Mouse (Mus musculus) cerebellum, adult 2 months (tissue): ENCODE data around the gene Gpx8. TPM values are rescaled to one million over a fixed set of nuclear protein-coding genes. Genes with fewer than 3 reads are reported as not detected.

ENCODE experiments used
- DNase-seq, 2 experiments: peaks; one replicate each; pipeline ENCODE4 v3.0.0; 2021
- H3K27ac ChIP-seq: fragments of 200-500 bp; 2 replicates; pipeline ENCODE4 v1.5.1; 2012; ENCODE audit warnings: low read length, control low read depth, inconsistent platforms; ENCODE audit not compliant: insufficient read depth
- H3K27me3 ChIP-seq: fragments of 200-500 bp; 2 replicates; pipeline ENCODE4 v1.6.1; 2012; ENCODE audit warnings: inconsistent platforms, mild to moderate bottlenecking, low read length, moderate library complexity; ENCODE audit not compliant: control insufficient read depth, insufficient read depth
- H3K4me1 ChIP-seq: fragments of 200-500 bp; 2 replicates; pipeline ENCODE4 v1.6.1; 2011; ENCODE audit warnings: low read length; ENCODE audit not compliant: control insufficient read depth, insufficient read depth
- H3K4me3 ChIP-seq: fragments of 200-500 bp; replicated peaks from 2 replicates; pipeline ENCODE3; 2011; ENCODE audit warnings: mild to moderate bottlenecking, low read depth, low read length, control low read depth; ENCODE audit not compliant: insufficient read depth
- CTCF ChIP-seq: fragments of 200-500 bp; IDR thresholded peaks from 2 replicates; pipeline ENCODE4 v1.5.1; 2011; ENCODE audit warnings: low read depth, mild to moderate bottlenecking, control low read depth, low read length, moderate library complexity, borderline replicate concordance; ENCODE audit not compliant: insufficient read depth
- POLR2A ChIP-seq: fragments of 200-500 bp; IDR thresholded peaks from 2 replicates; pipeline ENCODE4 v1.6.1; 2011; ENCODE audit warnings: low read length, control low read depth, borderline replicate concordance; ENCODE audit not compliant: insufficient read depth
- WGBS: fragments of 180-500 bp; shearing (Covaris S2); methylation state at CpG from one replicate; pipeline ENCODE4 v1.1.7; 2018; 5-methylcytosine and 5-hydroxymethylcytosine counted together
- polyA plus RNA-seq: library from polyadenylated mRNA; depleted of rRNA; stranded (reverse); fragments of >200 nt; gene quantifications from 2 replicates; pipeline ENCODE4 v1.2.3, GENCODE M21; 2012; rRNA removed

The Gpx8 gene
- 7.8 and 9.5 TPM in 2 replicates for polyA plus RNA-seq

DNA sequence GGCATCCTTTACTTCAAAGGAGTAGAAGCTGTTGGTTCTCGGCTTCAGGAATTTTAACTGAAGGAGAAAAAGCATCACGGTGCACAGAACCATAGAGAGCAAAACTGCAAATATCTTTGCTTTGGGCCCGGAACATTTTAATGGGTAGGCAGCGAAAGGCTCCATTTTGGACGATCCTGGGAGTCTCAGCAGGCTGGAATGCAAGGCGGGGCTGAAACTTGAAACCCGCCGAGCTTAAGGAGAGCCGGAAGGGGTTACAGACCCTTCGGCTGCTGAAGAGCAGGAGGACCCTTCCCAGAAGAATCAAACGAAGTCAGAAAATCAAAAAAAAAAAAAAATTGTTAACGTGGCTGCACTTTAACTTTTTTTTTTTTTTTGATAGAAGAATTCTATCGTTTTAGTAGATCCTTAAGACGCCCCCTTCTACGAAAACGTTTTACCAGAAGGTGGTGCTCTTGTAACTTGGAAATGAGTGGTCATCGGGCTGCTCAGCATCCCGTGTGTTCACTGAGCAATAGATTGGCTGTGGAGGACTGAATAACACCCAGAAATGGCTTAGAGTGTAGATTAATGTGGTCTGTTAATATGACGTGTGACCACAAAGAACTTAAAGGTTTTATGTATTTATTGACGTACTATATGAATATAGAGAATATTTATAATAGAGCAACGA is at the start of gene Gpx8:
Gene Gpx8 (minus strand): TSS at position 200 of the 673 bp plus-strand sequence.
- H3K27ac ChIP-seq: no peak within 1 kb of the TSS
- H3K4me3 ChIP-seq: peak within 1 kb of the TSS; percentile 55
- TF ChIP-seq CTCF (no peak), POLR2A (no peak)
- DNase-seq: peak in 1 of 2 experiments; percentile 28
- no peaks in the 10 kb centered on the region for H3K27me3 ChIP-seq
- no peaks in the 10 kb centered on the region for H3K4me1 ChIP-seq
- WGBS: 3% methylated on average over 21 of the region's 21 CpGs

DNA sequence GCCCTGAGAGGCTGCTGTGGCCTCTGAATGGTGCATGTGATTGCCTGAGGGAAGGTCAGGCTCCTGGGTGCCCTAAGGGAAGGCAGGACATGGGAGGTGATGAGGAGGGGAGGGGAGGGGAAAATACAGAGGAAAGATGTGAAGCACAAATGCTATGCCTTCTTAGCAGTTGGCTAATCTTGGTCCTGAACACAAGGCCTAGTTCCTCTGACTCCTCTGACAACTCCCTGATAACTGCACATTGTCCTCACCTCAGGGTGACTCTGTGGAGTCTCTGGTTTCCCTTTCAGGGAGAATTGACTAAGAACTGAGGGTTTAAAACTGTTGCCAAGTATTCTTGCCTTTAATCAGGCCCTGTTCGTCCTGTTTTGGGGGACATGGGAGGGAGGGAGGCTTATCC is 48.4 kb upstream of the Gpx8 start:
- 81% methylated on average over 1 of the region's 1 CpGs for WGBS
- no peak for DNase-seq
- Histone ChIP-seq H3K27ac (no peak overlapping the region), H3K4me3 (no peak overlapping the region), H3K27me3 (no peaks in the 10 kb centered on the region), H3K4me1 (no peaks in the 10 kb centered on the region)
- TF ChIP-seq POLR2A (no peak), CTCF (no peak)

DNA sequence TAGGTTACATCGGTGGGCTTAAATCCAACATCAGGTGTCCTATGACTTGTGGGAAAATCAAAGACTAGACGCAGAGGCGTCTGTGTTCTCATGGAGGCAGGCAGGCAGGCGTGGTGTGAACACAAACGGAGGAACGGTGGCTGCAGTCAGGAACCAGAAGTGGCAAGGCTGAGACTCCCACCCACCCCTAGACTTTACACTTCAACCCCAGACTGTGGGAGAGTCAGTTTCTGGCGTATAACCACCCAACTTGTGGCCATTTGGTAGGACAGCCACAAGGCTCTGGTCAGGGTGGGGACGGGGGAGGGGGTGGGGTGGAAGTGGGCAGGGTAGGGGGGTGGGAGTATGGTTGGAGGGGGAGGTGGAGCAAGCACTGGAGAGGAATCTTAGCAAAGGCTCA is 44.3 kb upstream of the Gpx8 start:
- H3K4me1 ChIP-seq: no peaks in the 10 kb centered on the region
- no peaks in the 10 kb centered on the region for H3K27me3 ChIP-seq
- DNase-seq: no peak
- TF ChIP-seq POLR2A (no peak), CTCF (no peak)
- WGBS: 91% methylated on average over 8 of the region's 8 CpGs
- no peak overlapping the region for H3K4me3 ChIP-seq
- no peak overlapping the region for H3K27ac ChIP-seq

DNA sequence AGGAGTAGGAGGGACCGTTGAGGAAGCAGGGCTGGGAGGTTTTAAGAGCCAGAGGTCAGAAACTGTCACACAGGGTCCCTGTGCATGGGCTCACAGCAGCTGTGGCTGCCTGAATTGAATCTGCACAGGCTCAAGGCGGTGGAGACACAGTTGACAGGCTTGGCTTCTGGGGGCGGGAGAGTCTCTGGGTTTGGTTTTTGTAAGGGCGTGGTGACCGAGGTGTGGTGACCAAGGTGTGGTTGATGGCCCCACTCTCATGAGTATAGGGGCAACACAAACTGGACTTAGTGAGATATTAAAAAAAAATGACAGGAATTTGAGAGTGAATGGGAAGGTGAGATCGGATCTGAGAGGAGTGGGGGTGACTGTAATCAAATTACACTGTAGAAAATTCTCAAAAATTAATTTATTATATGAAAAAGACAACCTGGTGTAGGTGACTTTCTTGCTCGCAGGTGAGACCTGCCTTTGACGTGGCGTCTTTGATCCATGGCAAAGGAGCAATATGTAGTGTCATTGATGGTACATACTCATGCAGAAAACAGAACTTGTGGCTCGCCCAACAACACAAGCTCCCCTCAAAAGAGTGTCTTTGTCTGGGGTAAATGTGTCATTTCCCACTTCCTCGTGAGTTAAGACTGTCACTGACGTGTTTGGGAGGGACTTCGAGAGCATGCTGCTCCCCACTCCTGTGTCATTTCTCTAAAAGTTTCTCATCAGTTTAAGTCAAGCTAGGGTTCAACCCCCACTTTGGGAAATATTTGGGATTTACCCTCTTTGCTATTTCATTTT is 41.2 kb upstream of the Gpx8 start:
- TF ChIP-seq CTCF (no peak), POLR2A (no peak)
- DNase-seq: no peak
- H3K4me1 ChIP-seq: no peaks in the 10 kb centered on the region
- WGBS: 86% methylated on average over 13 of the region's 13 CpGs
- H3K4me3 ChIP-seq: no peak overlapping the region
- H3K27ac ChIP-seq: no peak overlapping the region
- no peaks in the 10 kb centered on the region for H3K27me3 ChIP-seq

DNA sequence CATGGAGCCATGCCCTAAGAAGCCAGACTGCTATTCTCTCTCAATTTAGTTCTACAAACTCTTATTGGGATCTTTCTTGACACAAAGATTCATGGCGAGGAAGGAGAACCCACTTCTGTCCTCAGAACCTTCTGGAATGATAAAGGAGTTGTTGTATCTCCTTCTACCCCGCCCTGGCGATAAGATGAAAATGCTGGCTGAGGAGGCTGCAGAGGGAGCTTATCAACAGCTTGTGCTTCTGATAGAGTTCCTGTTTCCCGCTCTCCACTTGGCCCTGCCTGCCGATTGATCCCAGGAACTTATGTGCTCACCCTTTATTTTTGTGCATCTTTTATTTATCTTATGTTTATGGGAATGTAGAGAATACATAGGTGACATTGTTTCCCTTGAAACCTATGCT is 38.5 kb upstream of the Gpx8 start:
- TF ChIP-seq CTCF (no peak), POLR2A (no peak)
- no peak overlapping the region for H3K27ac ChIP-seq
- WGBS: 72% methylated on average over 5 of the region's 5 CpGs
- no peaks in the 10 kb centered on the region for H3K27me3 ChIP-seq
- DNase-seq: no peak
- H3K4me1 ChIP-seq: no peaks in the 10 kb centered on the region
- no peak overlapping the region for H3K4me3 ChIP-seq

DNA sequence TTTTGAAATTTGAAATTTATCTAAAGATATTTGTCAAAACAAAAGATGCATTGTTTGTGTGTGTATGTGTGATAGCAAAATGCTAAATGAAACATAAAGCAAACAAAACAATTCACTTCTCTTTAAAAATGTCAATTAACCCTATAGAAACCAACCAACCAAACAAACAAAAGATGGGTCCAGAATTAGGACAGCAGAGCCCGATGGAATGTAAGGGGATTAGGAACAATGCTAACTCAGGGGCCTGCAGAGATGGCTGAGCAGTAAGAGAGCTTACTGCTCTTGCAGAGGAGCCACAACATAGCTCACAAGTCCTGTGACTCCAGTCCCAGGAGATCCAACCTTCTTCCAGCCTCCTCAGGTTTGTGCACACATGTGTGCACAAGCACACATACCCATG is 35.9 kb upstream of the Gpx8 start:
- DNase-seq: no peak
- no peak overlapping the region for H3K27ac ChIP-seq
- no peak overlapping the region for H3K4me3 ChIP-seq
- H3K27me3 ChIP-seq: no peaks in the 10 kb centered on the region
- WGBS: 13% methylated on average over 1 of the region's 1 CpGs
- TF ChIP-seq CTCF (no peak), POLR2A (no peak)
- no peaks in the 10 kb centered on the region for H3K4me1 ChIP-seq

DNA sequence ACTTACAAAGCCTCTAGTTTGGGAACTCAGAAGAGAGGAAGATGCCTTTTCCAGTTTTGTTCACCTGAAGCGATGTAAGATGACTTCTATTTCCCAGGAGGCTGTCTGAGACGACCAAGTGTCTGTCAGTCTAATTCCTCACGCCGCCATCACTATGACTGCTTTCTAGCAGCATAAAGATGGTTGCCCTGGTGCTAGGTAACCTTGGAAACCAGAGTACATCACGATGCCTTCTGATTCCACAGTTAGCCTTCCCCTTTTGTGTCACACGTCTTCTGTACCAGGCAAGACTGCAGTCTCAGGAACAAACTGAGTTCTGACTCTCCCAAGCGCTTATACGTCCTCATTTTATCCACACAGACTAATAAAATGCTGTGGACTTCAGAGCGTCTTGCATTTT is 32.8 kb upstream of the Gpx8 start:
- no peak for DNase-seq
- Histone ChIP-seq H3K4me3 (no peak overlapping the region), H3K27ac (no peak overlapping the region), H3K4me1 (no peaks in the 10 kb centered on the region), H3K27me3 (no peaks in the 10 kb centered on the region)
- WGBS: 31% methylated on average over 9 of the region's 9 CpGs
- TF ChIP-seq POLR2A: no peak
- no peak for TF ChIP-seq CTCF

DNA sequence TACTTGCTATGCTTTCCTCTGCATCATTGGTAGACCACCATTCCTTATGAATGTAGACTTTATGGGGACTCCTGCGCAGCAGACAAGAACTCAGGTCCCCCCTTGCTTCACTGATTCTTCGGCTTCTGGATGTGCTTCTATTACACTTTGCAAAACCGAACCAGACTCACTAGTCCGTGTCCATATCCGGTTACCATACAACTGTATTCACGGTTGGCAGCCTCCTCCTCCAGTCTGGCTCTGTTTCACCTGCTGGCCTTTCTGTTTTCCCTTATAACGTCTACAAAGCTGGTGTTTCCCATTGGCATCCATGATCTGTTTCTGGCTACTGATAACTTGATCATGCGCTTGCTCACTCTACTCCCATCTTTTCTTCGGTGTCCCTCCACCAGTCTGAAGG is 18.3 kb upstream of the Gpx8 start:
- 79% methylated on average over 9 of the region's 9 CpGs for WGBS
- Histone ChIP-seq H3K4me3 (no peak overlapping the region), H3K27ac (no peak overlapping the region), H3K27me3 (no peaks in the 10 kb centered on the region), H3K4me1 (no peaks in the 10 kb centered on the region)
- TF ChIP-seq POLR2A: no peak
- TF ChIP-seq CTCF: no peak
- DNase-seq: no peak
